Mouse (Mus musculus): ENCODE results near the gene Pomgnt1. TPM values are rescaled to one million over a fixed set of nuclear protein-coding genes. Genes with fewer than 3 reads are reported as not detected.

The Pomgnt1 gene
- total RNA-seq, 2 experiments from 2014 or later = 69.2 to 77.9 TPM

- peak; percentile 14; the same call in 1 of the 2 replicates for TF ChIP-seq CTCF (conservative IDR thresholded peaks at IDR 0.05)
- no peak for DNase-seq (ENCODE audit: low spot score in 2 of 2)
- peak overlapping the region; percentile 83 for H3K4me3 ChIP-seq
- peak overlapping the region; percentile 93 for H3K27ac ChIP-seq
Observed at GRCm38 (mm10) chr4:116143317-116143811, 19.7 kb downstream of the Pomgnt1 start.

GRCm38 (mm10) chr4:116143891-116144717 is 20.5 kb downstream of the Pomgnt1 start:
- no peak for TF ChIP-seq CTCF (conservative IDR thresholded peaks at IDR 0.05)
- DNase-seq (ENCODE audit: low spot score in 2 of 2) = peak in 1 of 2 experiments; percentile 80
- Histone ChIP-seq H3K27ac (peak overlapping the region; percentile 93), H3K4me3 (peak overlapping the region; percentile 83)

GRCm38 (mm10) chr4:116149812-116150155 is 26.1 kb downstream of the Pomgnt1 start:
- DNase-seq (ENCODE audit: low spot score in 2 of 2) = no peak
- Histone ChIP-seq H3K4me3 (peak overlapping the region; percentile 91), H3K27ac (peak overlapping the region; percentile 98)
- TF ChIP-seq CTCF (conservative IDR thresholded peaks at IDR 0.05) = no peak

- peak in 1 of 2 experiments; percentile 42 for DNase-seq (ENCODE audit: low spot score in 2 of 2)
- H3K27ac ChIP-seq = peak overlapping the region; percentile 98
- H3K4me3 ChIP-seq = peak overlapping the region; percentile 91
- no peak for TF ChIP-seq CTCF (conservative IDR thresholded peaks at IDR 0.05)
Observed at GRCm38 (mm10) chr4:116150156-116150861, 26.7 kb downstream of the Pomgnt1 start.

- peak overlapping the region; percentile 73 for H3K4me3 ChIP-seq
- peak overlapping the region; percentile 98 for H3K27ac ChIP-seq
- DNase-seq (ENCODE audit: low spot score in 2 of 2) = no peak
- no peak for TF ChIP-seq CTCF (conservative IDR thresholded peaks at IDR 0.05)
Observed at GRCm38 (mm10) chr4:116150862-116151221, 27.2 kb downstream of the Pomgnt1 start.

- TF ChIP-seq CTCF (conservative IDR thresholded peaks at IDR 0.05) = no peak
- H3K4me3 ChIP-seq = peak within 1 kb of the TSS; percentile 91
- H3K27ac ChIP-seq = peak within 1 kb of the TSS; percentile 98
- DNase-seq (ENCODE audit: low spot score in 2 of 2) = no peak
Observed at GRCm38 (mm10) chr4:116151238-116151637, 27.6 kb downstream of the Pomgnt1 start, which contains the start of gene Lurap1. Lurap1 (minus strand) TSS chr4:116151338.

- no peak for TF ChIP-seq CTCF (conservative IDR thresholded peaks at IDR 0.05)
- Histone ChIP-seq H3K4me3 (no peak overlapping the region), H3K27ac (no peak overlapping the region)
- no peak for DNase-seq (ENCODE audit: low spot score in 2 of 2)
Observed at GRCm38 (mm10) chr4:116152702-116153101, 29.1 kb downstream of the Pomgnt1 start.

GRCm38 (mm10) chr4:116157882-116158281 is 34.2 kb downstream of the Pomgnt1 start:
- TF ChIP-seq CTCF (conservative IDR thresholded peaks at IDR 0.05) = no peak
- Histone ChIP-seq H3K4me3 (no peak overlapping the region), H3K27ac (no peak overlapping the region)
- no peak for DNase-seq (ENCODE audit: low spot score in 2 of 2)

GRCm38 (mm10) chr4:116159912-116160311 is 36.3 kb downstream of the Pomgnt1 start:
- DNase-seq (ENCODE audit: low spot score in 2 of 2) = no peak

GRCm38 (mm10) chr4:116160769-116161168 is 37.1 kb downstream of the Pomgnt1 start:
- no peak for TF ChIP-seq CTCF (conservative IDR thresholded peaks at IDR 0.05)
- Histone ChIP-seq H3K27ac (peak overlapping the region; percentile 69; the same call in 1 of the 2 replicates), H3K4me3 (no peak overlapping the region)
- peak; percentile 78 to 88 for DNase-seq (ENCODE audit: low spot score in 2 of 2)

More at GRCm38 (mm10) chr4:116159912-116160311, 36.3 kb downstream of the Pomgnt1 start:
- peak; percentile 77 for TF ChIP-seq CTCF (conservative IDR thresholded peaks at IDR 0.05)
- H3K27ac ChIP-seq = peak overlapping the region; percentile 69
- no peak overlapping the region for H3K4me3 ChIP-seq

- TF ChIP-seq CTCF (conservative IDR thresholded peaks at IDR 0.05) = no peak
- no peak for DNase-seq (ENCODE audit: low spot score in 2 of 2)
- no peak overlapping the region for H3K27ac ChIP-seq
Observed at GRCm38 (mm10) chr4:116162142-116162541, 38.5 kb downstream of the Pomgnt1 start.

GRCm38 (mm10) chr4:116164759-116165554 is 41.3 kb downstream of the Pomgnt1 start:
- DNase-seq (ENCODE audit: low spot score in 2 of 2) = no peak
- Histone ChIP-seq H3K27ac (no peak overlapping the region), H3K4me3 (no peak overlapping the region)
- TF ChIP-seq CTCF (conservative IDR thresholded peaks at IDR 0.05) = no peak

More at GRCm38 (mm10) chr4:116162142-116162541, 38.5 kb downstream of the Pomgnt1 start:
- no peak overlapping the region for H3K4me3 ChIP-seq
